Mouse (Mus musculus): ENCODE results near the gene Plxna3. TPM values are rescaled to one million over a fixed set of nuclear protein-coding genes. Genes with fewer than 3 reads are reported as not detected.

Plxna3 gene
- polyA plus RNA-seq, 1 experiment from 2014 or later = 63.9 TPM

- Histone ChIP-seq H3K4me3 (ENCODE audit: low read depth, low read length) (no peak overlapping the region), H3K9me3 (replicated peaks; ENCODE audit: control insufficient read depth, low read length, poor library complexity, severe bottlenecking) (no peaks in the 10 kb centered on the region), H3K4me2 (ENCODE audit: low read length) (no peak overlapping the region), H3K27ac (ENCODE audit: low read length) (no peak overlapping the region), H3K4me1 (ENCODE audit: control insufficient read depth, insufficient read depth, low read length) (peaks cover 15% of the 10 kb centered on the region), H3K27me3 (ENCODE audit: control insufficient read depth, insufficient read depth, low read depth, low read length) (no peaks in the 10 kb centered on the region), H3K36me3 (ENCODE audit: control insufficient read depth, insufficient read depth, low read length) (0 out of 2 replicates have a peak, but pooled peaks cover 6% of the 10 kb centered on the region), H3K9ac (ENCODE audit: low read depth, low read length) (no peak overlapping the region)
- WGBS = 73% methylated on average over 3 of the region's 3 CpGs
- ATAC-seq = no peak
Observed at GRCm38 (mm10) chrX:74299721-74300120, 29.1 kb upstream of the Plxna3 start.

- peak; percentile 86 for ATAC-seq
- Histone ChIP-seq H3K9ac (ENCODE audit: low read depth, low read length) (peak within 1 kb of the TSS; percentile 79), H3K27me3 (ENCODE audit: control insufficient read depth, insufficient read depth, low read depth, low read length) (no peaks in the 10 kb centered on the region), H3K36me3 (ENCODE audit: control insufficient read depth, insufficient read depth, low read length) (peaks cover 6% of the 10 kb centered on the region; the same call in 1 of the 2 replicates), H3K9me3 (replicated peaks; ENCODE audit: control insufficient read depth, low read length, poor library complexity, severe bottlenecking) (no peaks in the 10 kb centered on the region), H3K27ac (ENCODE audit: low read length) (peak within 1 kb of the TSS; percentile 96), H3K4me2 (ENCODE audit: low read length) (peak within 1 kb of the TSS; percentile 80), H3K4me1 (ENCODE audit: control insufficient read depth, insufficient read depth, low read length) (peaks cover 21% of the 10 kb centered on the region), H3K4me3 (ENCODE audit: low read depth, low read length) (peak within 1 kb of the TSS; percentile 49)
- 18% methylated on average over 34 of the region's 41 CpGs for WGBS
Observed at GRCm38 (mm10) chrX:74304867-74305700, 23.8 kb upstream of the Plxna3 start, which contains the start of gene Gdi1. Gene Gdi1, plus strand, starts transcription at chrX:74304998.

DNA sequence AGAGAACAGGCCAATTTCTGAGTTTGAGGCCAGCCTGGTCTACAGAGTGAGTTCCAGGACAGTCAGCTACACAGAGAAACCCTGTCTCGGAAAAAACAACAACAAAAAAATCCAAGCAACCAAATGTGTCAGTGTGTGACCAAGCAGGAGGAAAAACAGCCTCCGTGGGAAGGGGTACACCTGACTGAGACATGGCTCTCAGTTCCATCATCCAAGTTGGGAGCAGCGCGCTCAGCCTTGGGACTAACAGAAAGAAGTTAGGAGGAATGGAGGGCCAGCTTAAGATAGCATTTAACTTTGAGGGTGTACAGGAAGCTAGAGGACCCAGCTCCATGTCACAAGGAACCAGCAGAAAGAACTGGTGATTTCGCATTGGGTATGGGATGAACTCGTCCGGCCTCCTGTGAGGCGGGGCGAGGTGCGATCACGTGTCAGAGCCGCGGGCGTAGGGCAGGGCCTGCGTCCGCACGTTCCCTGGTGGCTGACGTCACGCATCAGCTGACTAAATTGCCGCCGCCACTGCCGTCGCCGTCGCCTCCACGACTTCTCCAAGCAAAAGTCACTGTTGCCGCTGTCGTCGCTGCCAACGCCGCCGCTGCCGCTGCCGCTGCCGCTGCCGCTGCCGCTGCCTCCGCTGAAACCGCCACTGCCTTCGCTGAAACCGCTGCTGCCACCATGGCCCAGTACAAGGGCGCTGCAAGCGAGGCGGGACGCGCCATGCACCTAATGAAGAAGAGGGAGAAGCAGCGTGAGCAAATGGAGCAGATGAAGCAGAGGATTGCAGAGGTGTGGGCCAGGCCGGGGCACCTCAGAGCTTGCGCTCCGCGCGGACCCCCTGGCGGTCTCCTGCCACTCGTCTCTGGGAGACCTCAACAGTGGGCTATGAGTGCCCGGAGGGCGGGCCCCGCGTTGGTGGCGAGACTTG is 16.1 kb upstream of the Plxna3 start, which contains the start of gene Fam50a:
Gene Fam50a (plus strand): TSS at position 494 of the 925 bp plus-strand sequence.
- H3K4me1 ChIP-seq (ENCODE audit: control insufficient read depth, insufficient read depth, low read length) = peaks cover 9% of the 10 kb centered on the region

GRCm38 (mm10) chrX:74329215-74329671 is 377 bp downstream of the Plxna3 start:
- ATAC-seq = peak; percentile 74
- 0 out of 2 replicates have a peak, but pooled peaks cover 5% of the 10 kb centered on the region for H3K36me3 ChIP-seq (ENCODE audit: control insufficient read depth, insufficient read depth, low read length)
- peaks cover 31% of the 10 kb centered on the region for H3K4me1 ChIP-seq (ENCODE audit: control insufficient read depth, insufficient read depth, low read length)
- H3K27ac ChIP-seq (ENCODE audit: low read length) = peak overlapping the region; percentile 89
- H3K9me3 ChIP-seq (replicated peaks; ENCODE audit: control insufficient read depth, low read length, poor library complexity, severe bottlenecking) = no peaks in the 10 kb centered on the region
- WGBS = 32% methylated on average over 10 of the region's 10 CpGs
- H3K9ac ChIP-seq (ENCODE audit: low read depth, low read length) = peak overlapping the region; percentile 73
- H3K27me3 ChIP-seq (ENCODE audit: control insufficient read depth, insufficient read depth, low read depth, low read length) = no peaks in the 10 kb centered on the region
- H3K4me2 ChIP-seq (ENCODE audit: low read length) = peak overlapping the region; percentile 84
- peak overlapping the region; percentile 54 for H3K4me3 ChIP-seq (ENCODE audit: low read depth, low read length)

More for the DNA sequence above, 16.1 kb upstream of the Plxna3 start, which contains the start of gene Fam50a:
- Histone ChIP-seq H3K4me2 (ENCODE audit: low read length) (peak within 1 kb of the TSS; percentile 76), H3K9ac (ENCODE audit: low read depth, low read length) (peak within 1 kb of the TSS; percentile 73), H3K4me3 (ENCODE audit: low read depth, low read length) (peak within 1 kb of the TSS; percentile 61), H3K27ac (ENCODE audit: low read length) (peak within 1 kb of the TSS; percentile 85), H3K27me3 (ENCODE audit: control insufficient read depth, insufficient read depth, low read depth, low read length) (no peaks in the 10 kb centered on the region), H3K36me3 (ENCODE audit: control insufficient read depth, insufficient read depth, low read length) (no peaks in the 10 kb centered on the region; the same call in 1 of the 2 replicates), H3K9me3 (replicated peaks; ENCODE audit: control insufficient read depth, low read length, poor library complexity, severe bottlenecking) (no peaks in the 10 kb centered on the region)
- ATAC-seq = peak; percentile 95
- 24% methylated on average over 40 of the region's 59 CpGs for WGBS

DNA sequence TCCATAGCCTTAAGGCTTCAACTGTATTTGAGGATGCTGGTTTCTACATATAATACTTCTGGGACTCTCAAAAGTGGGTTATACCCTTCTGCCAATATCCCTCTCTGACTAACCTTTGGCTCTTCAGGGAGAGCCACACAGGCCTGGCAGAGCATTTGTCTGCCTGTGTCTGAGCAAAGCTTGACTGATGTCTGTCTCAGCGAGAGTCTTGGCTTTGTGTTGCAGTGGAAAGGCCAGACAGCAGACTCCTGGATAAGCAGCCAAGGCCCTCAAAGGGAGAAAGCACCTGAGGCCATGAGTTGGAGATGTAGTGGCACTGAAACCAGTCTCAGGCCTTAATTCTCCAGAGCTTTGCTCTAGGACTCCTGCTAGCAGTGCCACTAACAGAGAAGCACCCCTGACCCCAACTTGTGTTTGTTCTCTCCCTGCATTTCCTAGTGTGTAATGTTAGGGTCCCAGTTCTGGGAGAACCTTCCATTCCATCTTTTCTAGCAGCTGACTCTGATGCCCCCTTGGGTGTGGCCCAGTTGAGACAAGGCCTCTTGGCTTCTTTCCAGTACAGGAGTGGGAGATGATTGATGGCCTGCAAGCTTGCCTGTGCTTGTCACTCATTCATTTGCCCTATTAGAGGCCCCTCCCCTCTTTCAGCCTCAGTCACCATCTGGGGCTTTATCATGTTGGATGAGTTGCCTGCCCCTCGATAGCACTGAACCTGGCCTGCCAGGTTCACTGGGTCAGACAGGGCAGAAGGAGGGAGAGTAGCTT is 1.5 kb downstream of the Plxna3 start:
- WGBS = 26% methylated on average over 2 of the region's 2 CpGs
- Histone ChIP-seq H3K27ac (ENCODE audit: low read length) (peak overlapping the region; percentile 89), H3K9ac (ENCODE audit: low read depth, low read length) (peak overlapping the region; percentile 73), H3K4me1 (ENCODE audit: control insufficient read depth, insufficient read depth, low read length) (peaks cover 31% of the 10 kb centered on the region), H3K27me3 (ENCODE audit: control insufficient read depth, insufficient read depth, low read depth, low read length) (no peaks in the 10 kb centered on the region), H3K36me3 (ENCODE audit: control insufficient read depth, insufficient read depth, low read length) (0 out of 2 replicates have a peak, but pooled peaks cover 5% of the 10 kb centered on the region), H3K9me3 (replicated peaks; ENCODE audit: control insufficient read depth, low read length, poor library complexity, severe bottlenecking) (no peaks in the 10 kb centered on the region), H3K4me3 (ENCODE audit: low read depth, low read length) (peak overlapping the region; percentile 54), H3K4me2 (ENCODE audit: low read length) (peak overlapping the region; percentile 84)
- ATAC-seq = no peak

- Histone ChIP-seq H3K9me3 (replicated peaks; ENCODE audit: control insufficient read depth, low read length, poor library complexity, severe bottlenecking) (no peaks in the 10 kb centered on the region), H3K4me1 (ENCODE audit: control insufficient read depth, insufficient read depth, low read length) (peaks cover 2% of the 10 kb centered on the region; the same call in 1 of the 2 replicates), H3K4me3 (ENCODE audit: low read depth, low read length) (peak overlapping the region; percentile 39), H3K9ac (ENCODE audit: low read depth, low read length) (peak overlapping the region; percentile 61), H3K27me3 (ENCODE audit: control insufficient read depth, insufficient read depth, low read depth, low read length) (no peaks in the 10 kb centered on the region), H3K36me3 (ENCODE audit: control insufficient read depth, insufficient read depth, low read length) (no peaks in the 10 kb centered on the region), H3K4me2 (ENCODE audit: low read length) (peak overlapping the region; percentile 67), H3K27ac (ENCODE audit: low read length) (peak overlapping the region; percentile 64)
- WGBS = 20% methylated on average over 13 of the region's 13 CpGs
- ATAC-seq = peak; percentile 71
Observed at GRCm38 (mm10) chrX:74352645-74353466, 24.0 kb downstream of the Plxna3 start.

- Histone ChIP-seq H3K36me3 (ENCODE audit: control insufficient read depth, insufficient read depth, low read length) (no peaks in the 10 kb centered on the region), H3K27me3 (ENCODE audit: control insufficient read depth, insufficient read depth, low read depth, low read length) (no peaks in the 10 kb centered on the region), H3K27ac (ENCODE audit: low read length) (peak within 1 kb of the TSS; percentile 64), H3K4me1 (ENCODE audit: control insufficient read depth, insufficient read depth, low read length) (peaks cover 2% of the 10 kb centered on the region; the same call in 1 of the 2 replicates), H3K4me3 (ENCODE audit: low read depth, low read length) (peak within 1 kb of the TSS; percentile 39), H3K4me2 (ENCODE audit: low read length) (peak within 1 kb of the TSS; percentile 67), H3K9ac (ENCODE audit: low read depth, low read length) (peak within 1 kb of the TSS; percentile 61), H3K9me3 (replicated peaks; ENCODE audit: control insufficient read depth, low read length, poor library complexity, severe bottlenecking) (no peaks in the 10 kb centered on the region)
- WGBS = 32% methylated on average over 11 of the region's 22 CpGs
- ATAC-seq = peak; percentile 93
Observed at GRCm38 (mm10) chrX:74353467-74353770, 24.6 kb downstream of the Plxna3 start, which contains the start of gene Lage3. Gene Lage3, minus strand, starts transcription at chrX:74353618.
